27 mouse cellular contexts compared by ENCODE assay signal in genomic region chr2:68061341-68061740, GRCm38 (mm10).
DNase-seq lines count a peak whose midpoint lies in the region; ATAC-seq lines count a peak whose summit lies in the region.
"Had no signal": no experiment of that assay in that cellular context is flagged by ENCODE, and none has a peak within 500 bp of the region (broad histone marks: within the 10 kb centered on the region; RNA-seq: fewer than 3 reads in every experiment).

No protein-coding gene starts in this region.

- H3K36me3 ChIP-seq in embryonic facial prominence, embryonic 11.5 days (replicated peaks; ENCODE audit: control insufficient read depth, insufficient read depth, low read depth, low read length) = no peaks in the 10 kb centered on the region
- no peaks in the 10 kb centered on the region for H3K36me3 ChIP-seq in embryonic facial prominence, embryonic 10.5 days (replicated peaks)
- no peaks in the 10 kb centered on the region for H3K36me3 ChIP-seq in midbrain, embryonic 11.5 days (ENCODE audit: control insufficient read depth, insufficient read depth, low read length)
- H3K36me3 ChIP-seq in midbrain, embryonic 14.5 days (ENCODE audit: control insufficient read depth, insufficient read depth, low read length) = no peaks in the 10 kb centered on the region
- H3K36me3 ChIP-seq in embryonic facial prominence, embryonic 14.5 days (ENCODE audit: control insufficient read depth, insufficient read depth, low read length) = no peaks in the 10 kb centered on the region
- no peaks in the 10 kb centered on the region for H3K36me3 ChIP-seq in kidney, embryonic 15.5 days
- no peaks in the 10 kb centered on the region for H3K36me3 ChIP-seq in forebrain, embryonic 13.5 days (ENCODE audit: poor library complexity, severe bottlenecking)
- H3K36me3 ChIP-seq: embryonic facial prominence, embryonic 15.5 days; forebrain, embryonic 10.5 days; forebrain, embryonic 12.5 days; forebrain, embryonic 15.5 days; G1E had no signal

- no peak overlapping the region for H3K4me2 ChIP-seq in embryonic facial prominence, embryonic 11.5 days (ENCODE audit: low read depth, low read length)
- no peak overlapping the region for H3K4me2 ChIP-seq in midbrain, embryonic 11.5 days
- H3K4me2 ChIP-seq in midbrain, embryonic 14.5 days (ENCODE audit: low read length) = no peak overlapping the region
- no peak overlapping the region for H3K4me2 ChIP-seq in embryonic facial prominence, embryonic 14.5 days (ENCODE audit: low read depth, low read length)
- H3K4me2 ChIP-seq in kidney, embryonic 15.5 days = no peak overlapping the region
- no peak overlapping the region for H3K4me2 ChIP-seq in forebrain, embryonic 13.5 days
- H3K4me2 ChIP-seq: embryonic facial prominence, embryonic 15.5 days; forebrain, embryonic 12.5 days; forebrain, embryonic 15.5 days had no signal

- H3K27ac ChIP-seq in embryonic facial prominence, embryonic 11.5 days (replicated peaks; ENCODE audit: low read depth, low read length) = no peak overlapping the region
- H3K27ac ChIP-seq in embryonic facial prominence, embryonic 10.5 days (replicated peaks) = no peak overlapping the region
- H3K27ac ChIP-seq in midbrain, embryonic 11.5 days (ENCODE audit: low read depth, low read length) = no peak overlapping the region
- H3K27ac ChIP-seq in midbrain, embryonic 14.5 days (replicated peaks; ENCODE audit: low read depth, low read length) = no peak overlapping the region
- H3K27ac ChIP-seq in embryonic facial prominence, embryonic 14.5 days (replicated peaks; ENCODE audit: low read depth, low read length) = 0 out of 2 replicates have a peak overlapping the region, but pooled peaks have one; percentile 34
- no peak overlapping the region for H3K27ac ChIP-seq in kidney, embryonic 15.5 days
- H3K27ac ChIP-seq in forebrain, embryonic 13.5 days = no peak overlapping the region
- H3K27ac ChIP-seq: embryonic facial prominence, embryonic 15.5 days; forebrain, embryonic 10.5 days; forebrain, embryonic 12.5 days; forebrain, embryonic 15.5 days had no signal

- H3K4me1 ChIP-seq in embryonic facial prominence, embryonic 11.5 days (ENCODE audit: control insufficient read depth, insufficient read depth, low read length) = no peaks in the 10 kb centered on the region
- no peaks in the 10 kb centered on the region for H3K4me1 ChIP-seq in embryonic facial prominence, embryonic 10.5 days
- H3K4me1 ChIP-seq in midbrain, embryonic 11.5 days (ENCODE audit: control insufficient read depth, insufficient read depth, low read length) = no peaks in the 10 kb centered on the region
- no peaks in the 10 kb centered on the region for H3K4me1 ChIP-seq in midbrain, embryonic 14.5 days (ENCODE audit: control insufficient read depth, insufficient read depth, low read length)
- H3K4me1 ChIP-seq in embryonic facial prominence, embryonic 14.5 days (ENCODE audit: control insufficient read depth, insufficient read depth, low read length) = peaks cover 4% of the 10 kb centered on the region; the same call in 1 of the 2 replicates
- H3K4me1 ChIP-seq in kidney, embryonic 15.5 days = no peaks in the 10 kb centered on the region
- H3K4me1 ChIP-seq in forebrain, embryonic 13.5 days = no peaks in the 10 kb centered on the region
- H3K4me1 ChIP-seq: embryonic facial prominence, embryonic 15.5 days; forebrain, embryonic 10.5 days; forebrain, embryonic 12.5 days; forebrain, embryonic 15.5 days had no signal

- peak; percentile 45 for DNase-seq in embryonic facial prominence, embryonic 11.5 days (ENCODE audit: low spot score)
- DNase-seq in embryonic facial prominence, embryonic 10.5 days (ENCODE audit: low spot score) = no peak
- DNase-seq in midbrain, embryonic 11.5 days (ENCODE audit: low spot score, missing footprints) = peak; percentile 8
- no peak for DNase-seq in midbrain, embryonic 14.5 days
- peak; percentile 62 for DNase-seq in NIH3T3 (ENCODE audit: low read depth)
- DNase-seq in embryonic facial prominence, embryonic 14.5 days (ENCODE audit: low spot score) = peak; percentile 82
- DNase-seq: adrenal gland, adult 2 months; adrenal gland, postnatal 10 days; adrenal gland, postnatal 25 days; cerebellum, adult 11 months; cerebellum, adult 18-20 months; cerebellum, adult 8-10 months; cerebellum, adult 9-11 months; cerebellum, postnatal 14 days; cerebellum, postnatal 36 days; embryo, embryonic 11 days; forebrain, postnatal 0 days had no signal

- no peak for ATAC-seq in embryonic facial prominence, embryonic 11.5 days (replicated peaks; ENCODE audit: insufficient number of reproducible peaks, low FRiP score, low TSS enrichment, low read depth)
- no peak for ATAC-seq in midbrain, embryonic 11.5 days (ENCODE audit: low FRiP score)
- no peak for ATAC-seq in midbrain, embryonic 14.5 days (ENCODE audit: low FRiP score, low TSS enrichment)
- ATAC-seq in embryonic facial prominence, embryonic 14.5 days (ENCODE audit: low read depth) = no peak
- ATAC-seq in kidney, embryonic 15.5 days (replicated peaks; ENCODE audit: low FRiP score) = no peak
- ATAC-seq in forebrain, embryonic 13.5 days = no peak
- ATAC-seq: CD4-positive, CD25-positive, alpha-beta regulatory T cell, adult 4 months; forebrain, embryonic 15.5 days; forebrain, postnatal 0 days had no signal

- 60% methylated on average over 4 of the region's 4 CpGs for WGBS in embryonic facial prominence, embryonic 11.5 days
- 85% methylated on average over 4 of the region's 4 CpGs for WGBS in embryonic facial prominence, embryonic 10.5 days
- WGBS in midbrain, embryonic 11.5 days = 88% methylated on average over 4 of the region's 4 CpGs
- WGBS in midbrain, embryonic 14.5 days = 89% methylated on average over 4 of the region's 4 CpGs
- WGBS in embryonic facial prominence, embryonic 14.5 days = 43% methylated on average over 4 of the region's 4 CpGs
- 78% methylated on average over 4 of the region's 4 CpGs for WGBS in kidney, embryonic 15.5 days
- WGBS in forebrain, embryonic 13.5 days = 93% methylated on average over 4 of the region's 4 CpGs

- H3K27me3 ChIP-seq in embryonic facial prominence, embryonic 11.5 days (ENCODE audit: control insufficient read depth, insufficient read depth, low read length) = no peaks in the 10 kb centered on the region
- H3K27me3 ChIP-seq in embryonic facial prominence, embryonic 10.5 days (replicated peaks; ENCODE audit: low read depth, poor library complexity, severe bottlenecking) = no peaks in the 10 kb centered on the region
- H3K27me3 ChIP-seq in midbrain, embryonic 11.5 days (ENCODE audit: control insufficient read depth, insufficient read depth, low read length) = no peaks in the 10 kb centered on the region
- H3K27me3 ChIP-seq in midbrain, embryonic 14.5 days (ENCODE audit: control insufficient read depth, insufficient read depth, low read length) = no peaks in the 10 kb centered on the region
- no peaks in the 10 kb centered on the region for H3K27me3 ChIP-seq in embryonic facial prominence, embryonic 14.5 days (replicated peaks; ENCODE audit: control insufficient read depth, insufficient read depth, low read length)
- H3K27me3 ChIP-seq in kidney, embryonic 15.5 days = no peaks in the 10 kb centered on the region
- no peaks in the 10 kb centered on the region for H3K27me3 ChIP-seq in forebrain, embryonic 13.5 days
- H3K27me3 ChIP-seq: CH12.LX; embryonic facial prominence, embryonic 15.5 days; forebrain, embryonic 12.5 days; forebrain, embryonic 15.5 days had no signal

- H3K9ac ChIP-seq in embryonic facial prominence, embryonic 11.5 days (replicated peaks; ENCODE audit: low read length) = no peak overlapping the region
- no peak overlapping the region for H3K9ac ChIP-seq in midbrain, embryonic 11.5 days (ENCODE audit: low read length)
- no peak overlapping the region for H3K9ac ChIP-seq in midbrain, embryonic 14.5 days (replicated peaks; ENCODE audit: low read length)
- no peak overlapping the region for H3K9ac ChIP-seq in embryonic facial prominence, embryonic 14.5 days (ENCODE audit: low read depth, low read length)
- H3K9ac ChIP-seq in kidney, embryonic 15.5 days = no peak overlapping the region
- no peak overlapping the region for H3K9ac ChIP-seq in forebrain, embryonic 13.5 days
- H3K9ac ChIP-seq: embryonic facial prominence, embryonic 15.5 days; forebrain, embryonic 12.5 days; forebrain, embryonic 15.5 days; forebrain, postnatal 0 days had no signal

- no peaks in the 10 kb centered on the region for H3K9me3 ChIP-seq in embryonic facial prominence, embryonic 11.5 days (replicated peaks; ENCODE audit: control insufficient read depth, low read length)
- H3K9me3 ChIP-seq in embryonic facial prominence, embryonic 10.5 days = no peaks in the 10 kb centered on the region
- H3K9me3 ChIP-seq in midbrain, embryonic 11.5 days (ENCODE audit: control insufficient read depth, low read length) = no peaks in the 10 kb centered on the region
- H3K9me3 ChIP-seq in midbrain, embryonic 14.5 days (ENCODE audit: control insufficient read depth, low read length) = no peaks in the 10 kb centered on the region
- H3K9me3 ChIP-seq in embryonic facial prominence, embryonic 14.5 days (ENCODE audit: control insufficient read depth, low read length) = no peaks in the 10 kb centered on the region
- no peaks in the 10 kb centered on the region for H3K9me3 ChIP-seq in kidney, embryonic 15.5 days (replicated peaks)
- no peaks in the 10 kb centered on the region for H3K9me3 ChIP-seq in forebrain, embryonic 13.5 days (replicated peaks)
- H3K9me3 ChIP-seq: embryonic facial prominence, embryonic 15.5 days; forebrain, embryonic 10.5 days; forebrain, embryonic 12.5 days; forebrain, embryonic 15.5 days had no signal

- no peak overlapping the region for H3K4me3 ChIP-seq in embryonic facial prominence, embryonic 11.5 days (ENCODE audit: low read depth, low read length)
- no peak overlapping the region for H3K4me3 ChIP-seq in embryonic facial prominence, embryonic 10.5 days
- no peak overlapping the region for H3K4me3 ChIP-seq in midbrain, embryonic 11.5 days (ENCODE audit: low read depth, low read length)
- H3K4me3 ChIP-seq in midbrain, embryonic 14.5 days (replicated peaks; ENCODE audit: low read depth, low read length) = no peak overlapping the region
- no peak overlapping the region for H3K4me3 ChIP-seq in embryonic facial prominence, embryonic 14.5 days (ENCODE audit: low read depth, low read length)
- no peak overlapping the region for H3K4me3 ChIP-seq in kidney, embryonic 15.5 days (replicated peaks)
- no peak overlapping the region for H3K4me3 ChIP-seq in forebrain, embryonic 13.5 days
- H3K4me3 ChIP-seq: embryonic facial prominence, embryonic 15.5 days; erythroblast, embryonic 14.5 days; forebrain, embryonic 10.5 days; forebrain, embryonic 12.5 days; forebrain, embryonic 15.5 days had no signal

Comparison
In these comparisons a context has a peak if more than half of its experiments do, and no peak if none do; other contexts are left out.
1. DNase-seq: peak in embryonic facial prominence, embryonic 11.5 days (single experiment), midbrain, embryonic 11.5 days (single experiment), NIH3T3 (single experiment) and embryonic facial prominence, embryonic 14.5 days (single experiment); none in embryonic facial prominence, embryonic 10.5 days (single experiment) and midbrain, embryonic 14.5 days (single experiment).